Mouse (Mus musculus) frontal cortex, adult (tissue): ENCODE data around the gene Xrcc2.
A peak's percentile ranks its signal among the peaks of the same experiment; 100 is the strongest.
"Not testable (repeated sequence)": the region's sequence is repeated elsewhere in the genome, so short reads cannot be mapped to it uniquely, and the experiment has no call there.

Source experiments
- ATAC-seq: cut with Nextera tagmentation; 2 replicates; pipeline ENCODE4 v1.9.2; 2017; ENCODE audit warnings: mild to moderate bottlenecking, moderate library complexity, mixed read lengths; ENCODE audit not compliant: low TSS enrichment

The Xrcc2 gene

GRCm38 (mm10) chr5:25705567-25706349 is at the start of gene Xrcc2:
TSS of gene Xrcc2 (minus strand) at chr5:25705825.
- ATAC-seq, result peak; percentile 98

DNA sequence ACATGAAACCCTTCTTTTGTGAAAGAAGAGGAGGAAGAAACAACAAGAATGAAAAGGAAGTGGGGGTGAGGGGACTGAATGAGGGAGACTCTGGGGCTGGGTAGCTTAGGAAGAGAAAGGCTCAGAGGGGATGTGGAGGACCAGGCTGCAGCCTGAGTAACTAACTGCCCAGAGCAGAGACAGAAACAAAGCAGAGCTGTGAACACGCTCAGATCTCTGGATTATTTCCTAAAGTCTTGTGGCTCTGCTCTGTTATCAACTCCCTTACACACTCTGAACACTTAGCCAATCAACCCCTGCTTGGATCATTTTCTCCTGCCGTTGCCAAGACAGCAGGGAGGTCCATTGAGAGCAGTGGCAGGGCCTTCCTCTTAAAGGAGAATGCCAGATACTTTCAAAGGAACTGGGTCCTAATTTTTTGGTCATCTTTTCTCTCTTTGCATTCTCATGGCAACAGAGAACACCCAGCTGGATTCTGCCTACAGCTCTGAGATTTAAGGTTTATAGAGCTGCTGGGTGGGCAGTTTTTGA is 48.7 kb upstream of the Xrcc2 start:
- peak; percentile 76 for ATAC-seq

DNA sequence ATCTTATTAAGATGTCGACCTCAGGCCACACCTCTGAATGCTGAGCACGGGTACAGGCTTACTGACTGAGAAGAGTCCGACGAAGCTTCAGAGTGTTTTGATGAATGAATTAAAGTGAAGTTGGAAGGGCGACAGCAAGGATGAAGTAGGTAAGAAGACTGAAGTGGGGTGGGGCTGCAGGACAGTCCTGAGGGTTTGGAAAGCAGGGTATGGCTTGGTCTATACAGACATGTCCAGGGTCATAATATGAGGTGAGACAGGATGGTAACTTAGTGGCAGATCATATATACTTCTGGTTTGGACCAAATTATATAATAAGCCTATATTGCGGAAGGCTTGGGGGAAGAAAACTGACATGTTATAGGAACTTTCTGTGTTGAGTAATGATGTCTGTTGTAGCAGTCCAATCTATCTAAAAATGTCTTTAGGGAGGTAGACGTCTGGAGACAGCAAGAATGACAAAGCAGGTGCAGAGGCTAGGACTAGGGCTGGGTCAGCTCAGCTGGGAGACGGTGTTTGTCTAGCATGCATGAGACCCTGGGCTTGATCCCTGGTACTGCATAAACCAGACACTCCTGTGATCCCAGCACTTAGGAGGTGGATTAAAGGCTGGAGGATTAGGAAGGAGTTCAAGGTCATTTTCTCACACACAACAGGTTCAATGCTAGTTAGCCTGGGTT is 48.1 kb upstream of the Xrcc2 start:
- no peak for ATAC-seq

- peak; percentile 56; the same call in 1 of the 2 replicates for ATAC-seq
Observed at GRCm38 (mm10) chr5:25752862-25753261, 47.2 kb upstream of the Xrcc2 start.

GRCm38 (mm10) chr5:25751552-25751951 is 45.9 kb upstream of the Xrcc2 start:
- ATAC-seq, result no peak

DNA sequence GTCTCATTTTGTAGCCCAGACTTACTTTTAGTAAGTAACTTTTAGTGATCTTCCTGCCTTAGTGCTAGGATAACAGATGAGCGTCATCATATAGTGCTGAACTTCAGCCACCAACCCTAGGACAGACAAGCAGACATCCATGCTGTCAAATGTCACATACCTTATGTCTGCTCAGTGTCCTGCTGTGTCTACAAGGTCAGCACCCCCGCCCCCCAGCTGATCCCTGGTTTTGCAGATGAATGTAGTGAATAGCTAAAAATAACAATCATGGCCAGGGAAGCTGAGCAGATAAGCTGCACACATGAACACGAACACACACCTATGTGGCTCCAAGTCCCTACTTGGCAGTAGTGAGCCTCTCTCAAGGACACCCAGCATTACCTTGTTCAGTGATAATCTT is 43.0 kb upstream of the Xrcc2 start:
- ATAC-seq, result no peak

- no peak for ATAC-seq
Observed at GRCm38 (mm10) chr5:25747904-25748303, 42.3 kb upstream of the Xrcc2 start.

DNA sequence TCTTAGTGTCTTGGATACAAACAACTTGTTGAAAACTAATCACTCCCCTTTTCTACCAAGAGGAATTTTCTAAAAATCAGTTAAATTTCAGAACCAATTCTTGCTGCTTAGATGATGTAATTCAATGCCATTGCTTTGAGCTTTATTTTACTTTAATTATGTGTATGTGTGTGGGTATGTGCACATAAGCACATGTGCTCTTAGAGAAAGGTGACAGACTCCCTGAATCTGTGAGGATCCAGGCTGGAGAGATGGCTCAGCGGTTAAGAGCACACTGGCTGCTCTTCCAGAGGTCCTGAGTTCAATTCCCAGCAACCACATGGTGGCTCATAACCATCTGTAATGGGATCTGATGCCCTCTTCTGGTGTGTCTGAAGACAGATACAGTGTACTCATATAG is 33.3 kb upstream of the Xrcc2 start:
- ATAC-seq, result not testable (repeated sequence)

GRCm38 (mm10) chr5:25738448-25738847 is 32.8 kb upstream of the Xrcc2 start:
- no peak for ATAC-seq

- ATAC-seq, result peak; percentile 58
Observed at GRCm38 (mm10) chr5:25735861-25736260, 30.2 kb upstream of the Xrcc2 start.

GRCm38 (mm10) chr5:25734318-25734717 is 28.7 kb upstream of the Xrcc2 start:
- ATAC-seq, result peak; percentile 66; the same call in 1 of the 2 replicates

GRCm38 (mm10) chr5:25724134-25724675 is 18.6 kb upstream of the Xrcc2 start:
- no peak for ATAC-seq

- ATAC-seq, result no peak
Observed at GRCm38 (mm10) chr5:25723016-25723415, 17.4 kb upstream of the Xrcc2 start.

DNA sequence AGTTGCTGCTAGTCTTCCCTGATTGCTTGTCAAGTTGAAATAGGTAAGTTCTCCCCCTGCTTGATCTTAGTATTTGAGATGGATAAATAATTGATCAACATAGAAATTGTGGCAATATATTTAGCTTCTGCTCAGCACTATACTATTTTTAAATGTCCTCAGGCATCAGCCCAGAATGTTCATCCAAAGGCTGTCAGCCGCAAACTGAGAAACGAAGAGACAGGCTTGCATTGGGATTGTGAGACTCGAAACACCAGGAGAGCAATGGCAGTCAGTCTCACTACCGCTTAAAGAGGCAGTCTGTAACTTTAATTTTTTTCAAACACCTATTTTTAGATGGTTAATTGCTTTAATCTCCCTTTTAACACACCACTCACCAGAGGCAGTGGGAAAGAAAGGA is 13.8 kb upstream of the Xrcc2 start:
- ATAC-seq, result peak; percentile 88

- ATAC-seq, result not testable (repeated sequence)
Observed at GRCm38 (mm10) chr5:25713001-25713706, 7.5 kb upstream of the Xrcc2 start.

DNA sequence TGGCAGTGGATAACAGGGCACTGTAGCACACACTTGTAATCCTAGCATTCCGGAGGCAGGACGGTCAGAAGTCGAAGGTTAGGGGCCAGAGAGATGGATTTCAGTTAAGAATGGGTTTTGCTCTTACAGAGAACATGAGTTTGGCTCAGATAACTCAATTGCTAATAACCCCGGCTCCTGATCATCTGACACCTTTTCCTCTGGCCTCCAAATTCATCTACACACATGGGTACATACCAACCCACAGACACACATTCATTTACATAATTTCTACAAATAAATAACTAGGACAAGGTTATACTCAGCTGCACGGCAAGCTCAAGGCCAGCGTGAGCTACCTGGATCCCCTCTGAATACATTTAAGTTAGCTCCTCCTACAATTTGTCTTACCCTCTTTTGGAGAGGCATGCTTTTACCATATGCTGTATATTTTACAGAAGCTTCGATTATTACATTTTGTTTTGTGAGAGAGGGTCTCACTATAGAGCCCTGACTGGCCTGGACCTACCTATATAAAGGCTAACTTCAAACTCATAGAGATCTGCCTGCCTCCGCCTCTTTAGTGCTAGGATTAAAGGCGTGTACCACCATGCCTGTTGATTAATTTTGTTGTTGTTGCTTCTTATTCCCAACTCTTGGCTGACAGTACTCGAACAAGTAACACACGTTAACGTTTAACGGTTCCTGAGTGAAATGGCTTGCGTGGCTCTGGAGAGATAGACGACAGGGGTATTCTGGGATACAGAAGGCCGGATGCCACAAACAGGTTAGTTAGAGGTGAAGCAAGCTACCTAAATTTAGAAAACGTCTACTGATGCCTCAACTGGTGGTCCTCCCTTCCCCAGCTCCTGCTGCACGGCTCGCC is 691 bp downstream of the Xrcc2 start:
- no peak for ATAC-seq

- no peak for ATAC-seq
Observed at GRCm38 (mm10) chr5:25697941-25698340, 7.7 kb downstream of the Xrcc2 start.

GRCm38 (mm10) chr5:25696256-25696655 is 9.4 kb downstream of the Xrcc2 start:
- ATAC-seq, result no peak

GRCm38 (mm10) chr5:25695786-25696185 is 9.8 kb downstream of the Xrcc2 start:
- ATAC-seq, result no peak

GRCm38 (mm10) chr5:25671696-25672520 is 33.7 kb downstream of the Xrcc2 start:
- no peak for ATAC-seq
